Mouse (Mus musculus) forebrain, embryonic 11.5 days (tissue): ENCODE measurements around the gene Sgtb. TPM values are rescaled to one million over a fixed set of nuclear protein-coding genes. Genes with fewer than 3 reads are reported as not detected.

Source experiments
- ATAC-seq: fragments of 200-750 bp; cut with Nextera tagmentation; replicated peaks from 2 replicates; pipeline ENCODE4 v1.8.0; 2017; ENCODE audit warnings: moderate TSS enrichment; ENCODE audit not compliant: low FRiP score
- DNase-seq: peaks from one replicate; pipeline ENCODE4 v3.0.0-alpha.2; 2017; ENCODE audit warnings: low spot score
- H3K27ac ChIP-seq: fragments of 300-500 bp; sonication (generic); 2 replicates; pipeline ENCODE4 v1.5.1; 2014; ENCODE audit warnings: low read depth, low read length
- H3K27me3 ChIP-seq: fragments of 300-500 bp; sonication (generic); 2 replicates; pipeline ENCODE4 v1.6.1; 2014; ENCODE audit warnings: mild to moderate bottlenecking, low read length, mixed read lengths; ENCODE audit not compliant: control insufficient read depth, insufficient read depth
- H3K36me3 ChIP-seq: fragments of 300-500 bp; sonication (generic); 2 replicates; pipeline ENCODE4 v1.6.1; 2014; ENCODE audit warnings: mild to moderate bottlenecking, low read length, moderate library complexity, mixed read lengths; ENCODE audit not compliant: control insufficient read depth, insufficient read depth
- H3K4me1 ChIP-seq: fragments of 300-500 bp; sonication (generic); replicated peaks from 2 replicates; pipeline ENCODE4 v1.6.1; 2014; ENCODE audit warnings: low read length, mixed read lengths; ENCODE audit not compliant: control insufficient read depth, insufficient read depth
- H3K4me2 ChIP-seq: fragments of 300-500 bp; sonication (generic); 2 replicates; pipeline ENCODE4 v1.6.1; 2014; ENCODE audit warnings: low read depth, mild to moderate bottlenecking, low read length, moderate library complexity, mixed read lengths; ENCODE audit not compliant: severe bottlenecking
- H3K4me3 ChIP-seq: fragments of 300-500 bp; sonication (generic); 2 replicates; pipeline ENCODE4 v1.5.1; 2014; ENCODE audit warnings: low read depth, low read length
- H3K9ac ChIP-seq: fragments of 300-500 bp; sonication (generic); 2 replicates; pipeline ENCODE4 v1.6.1; 2014; ENCODE audit warnings: low read length
- H3K9me3 ChIP-seq: fragments of 300-500 bp; sonication (generic); 2 replicates; pipeline ENCODE4 v1.6.1; 2016; ENCODE audit warnings: low read length, mixed read lengths; ENCODE audit not compliant: control insufficient read depth
- WGBS: fragments of 180-500 bp; shearing (Covaris S2); extraction: QIAGEN DNeasy Blood & Tissue Kit; methylation state at CpG from one replicate; pipeline ENCODE4 v1.1.7; 2014; 5-methylcytosine and 5-hydroxymethylcytosine counted together
- polyA plus RNA-seq: library from polyadenylated mRNA; unstranded; fragments of >200 nt; fragmentation: Nextera tagmentation; extraction: Ambion mirVana; gene quantifications from 2 replicates; pipeline ENCODE4 v1.2.1, GENCODE M21; 2014

The Sgtb gene
- polyA plus RNA-seq, 1 experiment from 2014 or later = 18.1 TPM

DNA sequence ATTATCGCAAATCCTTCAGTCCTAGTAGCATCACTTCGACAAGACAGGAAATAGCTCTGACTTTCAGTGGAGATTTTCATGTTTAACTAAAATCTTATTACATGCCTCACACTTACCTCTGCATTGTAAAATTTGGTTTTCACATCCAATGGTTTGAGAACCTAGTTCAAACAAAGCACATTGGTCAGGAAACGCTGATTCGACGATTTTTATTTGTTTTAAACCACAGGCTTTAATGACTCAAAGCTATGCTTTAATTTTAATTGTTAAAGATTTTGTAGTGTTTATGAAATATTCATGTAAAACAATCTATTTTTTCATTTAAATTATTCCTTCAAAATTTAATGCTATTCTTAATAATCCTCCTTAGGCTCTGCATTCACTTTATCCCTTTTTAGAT lies 44.6 kb downstream of the Sgtb start:
- ATAC-seq (no peak), DNase-seq (no peak)
- H3K4me3 ChIP-seq = no peak overlapping the region
- H3K36me3 ChIP-seq = peaks cover 2% of the 10 kb centered on the region; the same call in 1 of the 2 replicates
- no peak overlapping the region for H3K9ac ChIP-seq
- no peak overlapping the region for H3K4me2 ChIP-seq
- no peaks in the 10 kb centered on the region for H3K9me3 ChIP-seq
- no peak overlapping the region for H3K27ac ChIP-seq
- WGBS = 98% methylated on average over 5 of the region's 5 CpGs
- H3K27me3 ChIP-seq = no peaks in the 10 kb centered on the region
- H3K4me1 ChIP-seq = no peaks in the 10 kb centered on the region

DNA sequence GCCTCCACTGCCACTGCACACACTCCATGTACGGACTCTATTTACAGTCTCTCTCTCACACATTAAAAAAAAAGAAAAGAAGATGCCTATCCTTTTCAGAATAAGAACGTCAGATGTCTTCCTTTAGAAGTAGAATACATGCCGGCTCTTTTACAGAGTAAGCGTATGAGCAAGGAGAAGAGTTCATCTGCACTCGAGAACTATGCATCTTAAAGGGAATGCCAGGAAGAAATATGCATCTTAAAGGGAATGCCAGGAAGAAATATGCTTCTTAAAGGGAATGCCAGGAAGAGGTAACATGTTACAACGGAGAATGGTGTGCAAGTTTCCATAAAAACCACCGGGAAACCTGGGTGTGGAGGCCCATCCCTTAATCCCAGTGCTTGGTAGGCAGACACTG lies 45.6 kb downstream of the Sgtb start:
- peaks cover 2% of the 10 kb centered on the region; the same call in 1 of the 2 replicates for H3K36me3 ChIP-seq
- H3K9me3 ChIP-seq = no peaks in the 10 kb centered on the region
- no peaks in the 10 kb centered on the region for H3K4me1 ChIP-seq
- WGBS = 91% methylated on average over 7 of the region's 7 CpGs
- H3K27me3 ChIP-seq = no peaks in the 10 kb centered on the region
- no peak overlapping the region for H3K4me2 ChIP-seq
- DNase-seq (no peak), ATAC-seq (no peak)
- H3K9ac ChIP-seq = no peak overlapping the region
- no peak overlapping the region for H3K4me3 ChIP-seq
- no peak overlapping the region for H3K27ac ChIP-seq

DNA sequence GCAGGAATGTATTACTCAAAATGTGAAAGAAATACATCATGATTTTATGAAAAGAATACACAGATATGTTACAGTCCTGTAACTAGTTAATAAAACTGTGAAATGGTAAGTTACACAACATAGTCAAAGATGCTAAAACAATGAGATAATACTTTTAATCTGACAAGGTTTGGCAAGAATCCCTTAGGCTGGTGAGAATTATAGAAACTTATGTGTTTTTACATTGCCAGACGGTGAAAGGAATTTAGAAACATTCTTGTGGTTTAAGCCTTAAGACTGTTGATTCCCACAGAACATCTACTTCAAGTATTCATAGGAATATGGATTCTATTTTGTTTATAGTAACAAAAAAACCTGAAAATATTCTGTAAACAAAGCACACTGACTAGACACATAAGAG lies 46.1 kb downstream of the Sgtb start:
- Histone ChIP-seq H3K4me1 (no peaks in the 10 kb centered on the region), H3K36me3 (peaks cover 2% of the 10 kb centered on the region; the same call in 1 of the 2 replicates), H3K27ac (no peak overlapping the region), H3K4me2 (no peak overlapping the region), H3K4me3 (no peak overlapping the region), H3K9me3 (no peaks in the 10 kb centered on the region), H3K9ac (no peak overlapping the region), H3K27me3 (no peaks in the 10 kb centered on the region)
- no peak for DNase-seq
- 94% methylated on average over 1 of the region's 1 CpGs for WGBS
- no peak for ATAC-seq

DNA sequence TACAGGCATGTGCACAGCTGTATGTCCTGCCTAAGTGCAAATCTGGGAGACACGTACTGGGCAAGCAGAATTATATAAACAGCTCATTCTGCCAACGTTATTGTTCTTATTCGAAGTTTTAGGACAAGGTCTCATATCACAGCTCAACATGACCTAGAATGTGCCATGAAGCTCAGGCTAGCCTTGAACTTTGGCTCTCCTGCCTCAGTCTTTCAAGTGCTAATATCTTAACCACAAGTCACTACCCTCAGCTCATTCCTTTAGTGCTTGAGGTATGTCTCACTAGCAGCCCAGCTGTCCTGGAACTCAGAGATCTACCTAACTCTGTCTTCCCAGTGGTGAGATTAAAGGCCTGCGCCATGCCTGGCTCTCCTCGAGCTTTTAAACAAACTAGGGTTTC lies 62.2 kb downstream of the Sgtb start:
- no peak for ATAC-seq
- H3K4me1 ChIP-seq = no peaks in the 10 kb centered on the region
- no peak for DNase-seq
- no peak overlapping the region for H3K4me3 ChIP-seq
- H3K27ac ChIP-seq = no peak overlapping the region
- peaks cover 6% of the 10 kb centered on the region; the same call in 1 of the 2 replicates for H3K36me3 ChIP-seq
- H3K9me3 ChIP-seq = no peaks in the 10 kb centered on the region
- WGBS = 92% methylated on average over 5 of the region's 5 CpGs
- no peak overlapping the region for H3K4me2 ChIP-seq
- H3K9ac ChIP-seq = no peak overlapping the region
- no peaks in the 10 kb centered on the region for H3K27me3 ChIP-seq

DNA sequence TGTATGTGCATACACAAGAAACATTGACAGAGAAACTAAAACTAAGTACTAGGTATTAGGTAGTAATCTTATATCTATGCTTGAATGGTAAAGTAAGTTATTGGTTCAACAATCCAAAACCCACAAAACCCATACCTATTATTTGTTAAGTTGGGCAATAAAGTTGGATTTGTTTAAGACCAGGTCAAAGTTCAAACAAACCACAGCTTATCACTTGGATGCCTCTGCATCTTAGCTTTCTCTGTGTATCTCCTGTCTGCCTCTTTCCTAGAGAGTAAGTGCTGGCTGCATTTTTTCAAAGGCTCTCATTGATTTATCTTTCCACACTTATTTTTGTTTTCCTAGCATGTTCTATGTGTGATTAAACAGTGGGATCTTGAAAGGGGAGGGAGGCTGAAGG lies 63.0 kb downstream of the Sgtb start:
- Histone ChIP-seq H3K4me3 (no peak overlapping the region), H3K27ac (no peak overlapping the region), H3K36me3 (peaks cover 6% of the 10 kb centered on the region; the same call in 1 of the 2 replicates), H3K9ac (no peak overlapping the region), H3K27me3 (no peaks in the 10 kb centered on the region), H3K4me1 (no peaks in the 10 kb centered on the region), H3K4me2 (no peak overlapping the region), H3K9me3 (no peaks in the 10 kb centered on the region)
- no peak for DNase-seq
- ATAC-seq = no peak

DNA sequence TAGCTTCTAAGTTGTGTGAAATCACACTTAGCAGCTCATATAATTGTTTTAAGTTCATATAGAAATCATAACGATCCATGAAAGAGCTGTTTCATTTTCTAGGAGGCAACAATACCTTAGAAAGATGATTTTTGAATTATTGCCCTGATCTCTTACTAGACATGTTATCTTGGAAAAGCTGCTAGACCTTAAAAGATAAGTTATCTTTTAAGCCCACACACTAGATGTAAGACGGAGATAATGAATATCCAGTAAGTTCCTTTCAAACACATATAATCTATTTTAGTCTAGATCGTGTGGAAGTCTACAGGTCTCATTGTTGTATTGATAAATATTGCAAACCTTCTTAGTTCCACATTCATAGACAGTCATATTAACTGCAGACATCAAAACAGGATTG lies 67.3 kb downstream of the Sgtb start:
- Histone ChIP-seq H3K27ac (no peak overlapping the region), H3K4me2 (peak overlapping the region; percentile 52), H3K27me3 (no peaks in the 10 kb centered on the region), H3K4me1 (no peaks in the 10 kb centered on the region), H3K9me3 (no peaks in the 10 kb centered on the region), H3K9ac (peak overlapping the region; percentile 46), H3K36me3 (no peaks in the 10 kb centered on the region), H3K4me3 (peak overlapping the region; percentile 79)
- DNase-seq (no peak), ATAC-seq (no peak)
- 83% methylated on average over 3 of the region's 3 CpGs for WGBS

DNA sequence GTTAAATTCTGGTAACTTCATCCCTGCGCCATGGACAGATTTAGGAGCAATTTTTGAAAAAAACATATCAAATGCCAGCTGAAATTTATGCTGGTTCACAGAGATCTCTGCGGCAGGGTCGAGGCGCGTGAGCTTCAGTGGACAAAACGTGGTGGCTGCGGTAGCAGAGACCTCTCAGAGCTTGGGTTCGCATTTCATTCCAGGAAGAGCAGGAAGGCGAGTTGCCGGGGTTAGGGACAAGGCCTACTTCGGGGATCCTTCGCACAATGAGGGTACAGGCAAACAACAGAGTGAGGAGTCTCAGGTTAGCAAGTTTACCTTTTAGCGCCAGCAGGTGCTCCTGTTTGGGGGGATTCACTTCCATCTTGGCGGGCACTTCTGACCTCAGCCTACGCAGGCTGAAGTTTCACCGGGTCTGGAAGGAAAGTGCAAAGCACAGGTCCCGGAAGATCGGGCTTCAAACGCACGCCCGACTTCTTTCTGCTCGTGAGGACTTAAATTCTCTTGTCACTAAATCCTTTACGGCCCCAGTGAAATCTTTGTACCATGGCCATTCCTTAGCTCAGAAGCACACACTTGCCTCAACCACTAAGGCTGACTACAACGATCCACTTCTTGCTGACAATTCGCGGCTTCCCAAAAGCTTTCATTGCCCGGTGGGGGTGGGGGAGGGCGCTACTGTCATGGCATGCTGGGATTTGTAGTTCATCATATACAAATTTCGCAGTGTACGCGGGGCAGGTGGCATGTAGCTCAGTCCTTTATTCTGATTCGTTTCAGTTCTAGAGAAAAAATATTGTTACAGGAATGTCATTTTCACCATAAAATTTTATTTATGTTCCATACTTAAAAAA lies 68.5 kb downstream of the Sgtb start, which contains the start of gene Trappc13:
Gene Trappc13 (minus strand): TSS at position 674 of the 854 bp plus-strand sequence.
- under 1% methylated on average over 32 of the region's 32 CpGs for WGBS

DNA sequence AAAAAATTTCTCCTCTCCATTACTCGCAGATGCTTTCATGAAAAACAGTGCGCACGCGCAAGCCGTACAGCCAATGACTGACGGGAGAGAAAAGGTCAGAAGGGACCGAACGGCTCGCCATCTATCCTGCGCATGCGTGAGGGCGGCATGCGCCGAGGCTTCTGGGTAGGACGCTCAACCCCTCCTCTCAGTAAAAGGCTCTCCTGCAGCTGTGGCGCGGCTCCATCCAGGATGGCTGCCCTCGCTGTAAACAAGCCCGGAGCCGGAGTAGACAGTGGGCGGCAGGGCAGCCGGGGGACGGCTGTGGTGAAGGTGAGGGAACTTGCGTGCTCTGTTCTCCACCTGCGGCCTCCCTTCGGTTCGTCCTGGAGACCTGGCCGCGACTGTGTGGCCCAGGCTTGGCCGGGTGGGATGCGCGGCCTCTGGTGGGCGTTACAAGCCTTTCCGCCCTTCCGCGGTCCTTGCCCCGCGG lies 69.1 kb downstream of the Sgtb start, which contains the start of gene Trim23:
Gene Trim23 (plus strand): TSS at position 148 of the 472 bp plus-strand sequence.
- Histone ChIP-seq H3K9ac (peak within 1 kb of the TSS; percentile 74), H3K27me3 (no peaks in the 10 kb centered on the region), H3K27ac (peak within 1 kb of the TSS; percentile 50; the same call in 1 of the 2 replicates), H3K4me2 (peak within 1 kb of the TSS; percentile 71), H3K9me3 (no peaks in the 10 kb centered on the region), H3K4me1 (no peaks in the 10 kb centered on the region), H3K36me3 (no peaks in the 10 kb centered on the region), H3K4me3 (peak within 1 kb of the TSS; percentile 79)
- ATAC-seq = peak; percentile 98
- peak; percentile 97 for DNase-seq
- under 1% methylated on average over 38 of the region's 38 CpGs for WGBS

More for the DNA sequence above, 68.5 kb downstream of the Sgtb start, which contains the start of gene Trappc13:
- Histone ChIP-seq H3K27ac (peak within 1 kb of the TSS; percentile 50; the same call in 1 of the 2 replicates), H3K27me3 (no peaks in the 10 kb centered on the region), H3K9me3 (no peaks in the 10 kb centered on the region), H3K9ac (peak within 1 kb of the TSS; percentile 74), H3K36me3 (no peaks in the 10 kb centered on the region), H3K4me2 (peak within 1 kb of the TSS; percentile 71), H3K4me1 (no peaks in the 10 kb centered on the region), H3K4me3 (peak within 1 kb of the TSS; percentile 79)
- ATAC-seq (peak; percentile 89), DNase-seq (peak; percentile 88)
